Mouse (Mus musculus) right cerebral cortex, adult 18-20 months (tissue): ENCODE results near the gene Ncapg.

Source experiments
- DNase-seq: peaks from one replicate; pipeline ENCODE4 v3.0.0; 2022; ENCODE audit warnings: mixed read lengths

The Ncapg gene

GRCm38 (mm10) chr5:45706811-45707210 is 37.1 kb downstream of the Ncapg start:
- no peak for DNase-seq

GRCm38 (mm10) chr5:45709653-45710052 is 39.9 kb downstream of the Ncapg start:
- no peak for DNase-seq

GRCm38 (mm10) chr5:45718848-45719488 is 49.2 kb downstream of the Ncapg start:
- no peak for DNase-seq

GRCm38 (mm10) chr5:45733751-45734150 is 64.0 kb downstream of the Ncapg start:
- no peak for DNase-seq

DNA sequence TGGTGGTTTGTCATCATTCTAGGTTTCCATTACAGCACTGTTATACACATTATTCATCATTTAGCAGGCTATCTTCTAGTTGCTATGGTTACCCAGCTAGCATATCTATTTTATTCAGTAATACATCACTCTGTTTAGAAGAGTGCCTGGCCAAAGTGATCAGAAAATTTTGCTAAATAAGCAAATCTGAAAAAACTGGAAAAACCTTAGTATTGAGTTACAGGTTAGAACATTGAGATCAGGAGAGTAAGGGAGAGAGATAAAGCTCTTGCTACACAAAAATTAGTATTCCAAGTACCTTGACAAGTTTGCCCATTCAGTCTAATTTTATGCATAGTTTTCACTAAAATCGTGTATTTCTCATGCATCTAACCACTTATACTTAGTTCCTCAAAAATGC is 68.2 kb downstream of the Ncapg start:
- DNase-seq: no peak
